19 mouse cellular contexts compared by ENCODE assay signal in genomic region chr5:23427501-23427900, GRCm38 (mm10). TPM values are rescaled to one million over a fixed set of nuclear protein-coding genes. Genes with fewer than 3 reads are reported as not detected.
A peak's percentile ranks its signal among the peaks of the same experiment; 100 is the strongest.
DNase-seq lines count a peak whose midpoint lies in the region; ATAC-seq and TF ChIP-seq lines count a peak whose summit lies in the region.
"Had no signal": no experiment of that assay in that cellular context is flagged by ENCODE, and none has a peak within 500 bp of the region (broad histone marks: within the 10 kb centered on the region; RNA-seq: fewer than 3 reads in every experiment).

No protein-coding gene starts in this region.

- no peaks in the 10 kb centered on the region for H3K9me3 ChIP-seq in hindbrain, embryonic 13.5 days
- no peaks in the 10 kb centered on the region for H3K9me3 ChIP-seq in hindbrain, embryonic 11.5 days (ENCODE audit: control insufficient read depth, low read length)
- H3K9me3 ChIP-seq in midbrain, embryonic 14.5 days (ENCODE audit: control insufficient read depth, low read length) = no peaks in the 10 kb centered on the region
- no peaks in the 10 kb centered on the region for H3K9me3 ChIP-seq in midbrain, postnatal 0 days (ENCODE audit: low read length)
- no peaks in the 10 kb centered on the region for H3K9me3 ChIP-seq in liver, embryonic 13.5 days (replicated peaks)
- H3K9me3 ChIP-seq: embryonic facial prominence, embryonic 10.5 days; heart, embryonic 10.5 days had no signal

- WGBS in hindbrain, embryonic 13.5 days = 57% methylated on average over 1 of the region's 1 CpGs
- 72% methylated on average over 1 of the region's 1 CpGs for WGBS in hindbrain, embryonic 11.5 days
- 34% methylated on average over 1 of the region's 1 CpGs for WGBS in midbrain, embryonic 14.5 days
- WGBS in midbrain, postnatal 0 days = 22% methylated on average over 1 of the region's 1 CpGs
- 13% methylated on average over 1 of the region's 1 CpGs for WGBS in liver, embryonic 13.5 days (ENCODE audit: insufficient replicate concordance)

- TF ChIP-seq CTCF in midbrain, postnatal 0 days (IDR thresholded peaks at IDR 0.05) = no peak

- peaks cover 16% of the 10 kb centered on the region for H3K36me3 ChIP-seq in hindbrain, embryonic 13.5 days
- 0 out of 2 replicates have a peak, but pooled peaks cover 2% of the 10 kb centered on the region for H3K36me3 ChIP-seq in hindbrain, embryonic 11.5 days (ENCODE audit: control insufficient read depth, insufficient read depth, low read length)
- peaks cover 9% of the 10 kb centered on the region; the same call in 1 of the 2 replicates for H3K36me3 ChIP-seq in midbrain, embryonic 14.5 days (ENCODE audit: control insufficient read depth, insufficient read depth, low read length)
- H3K36me3 ChIP-seq in midbrain, postnatal 0 days (ENCODE audit: insufficient read depth, low read length) = 0 out of 2 replicates have a peak, but pooled peaks cover 2% of the 10 kb centered on the region
- H3K36me3 ChIP-seq in liver, embryonic 13.5 days = peaks cover 41% of the 10 kb centered on the region

- H3K27me3 ChIP-seq in hindbrain, embryonic 13.5 days = no peaks in the 10 kb centered on the region
- no peaks in the 10 kb centered on the region for H3K27me3 ChIP-seq in hindbrain, embryonic 11.5 days (ENCODE audit: control insufficient read depth, insufficient read depth, low read length)
- H3K27me3 ChIP-seq in midbrain, embryonic 14.5 days (ENCODE audit: control insufficient read depth, insufficient read depth, low read length) = no peaks in the 10 kb centered on the region
- no peaks in the 10 kb centered on the region for H3K27me3 ChIP-seq in midbrain, postnatal 0 days (ENCODE audit: insufficient read depth, low read length)
- H3K27me3 ChIP-seq in liver, embryonic 13.5 days = no peaks in the 10 kb centered on the region

- H3K4me2 ChIP-seq in hindbrain, embryonic 13.5 days = peak overlapping the region; percentile 19; the same call in 1 of the 2 replicates
- H3K4me2 ChIP-seq in hindbrain, embryonic 11.5 days (replicated peaks; ENCODE audit: low read depth, low read length) = no peak overlapping the region
- H3K4me2 ChIP-seq in midbrain, embryonic 14.5 days (ENCODE audit: low read length) = peak overlapping the region; percentile 94; the same call in 1 of the 2 replicates
- no peak overlapping the region for H3K4me2 ChIP-seq in midbrain, postnatal 0 days (ENCODE audit: low read depth, low read length, poor library complexity, severe bottlenecking)
- peak overlapping the region; percentile 29 for H3K4me2 ChIP-seq in liver, embryonic 13.5 days

- DNase-seq in hindbrain, embryonic 11.5 days (ENCODE audit: low spot score) = no peak
- DNase-seq in midbrain, embryonic 14.5 days = no peak
- no peak for DNase-seq in midbrain, postnatal 0 days (ENCODE audit: low spot score)
- no peak for DNase-seq in liver, embryonic 13.5 days
- no peak for DNase-seq in yolk sac, embryonic 10.5 days (ENCODE audit: low spot score)
- DNase-seq: adrenal gland, adult 2 months; cerebellum, adult 8-10 months; gastrocnemius, postnatal 25 days; heart, postnatal 4 days; kidney, adult 8-10 months; kidney, postnatal 4 days; lung, adult 18-20 months; lung, postnatal 14 days had no signal

- ATAC-seq in hindbrain, embryonic 13.5 days (ENCODE audit: low FRiP score) = no peak
- ATAC-seq in hindbrain, embryonic 11.5 days (ENCODE audit: low FRiP score) = no peak
- no peak for ATAC-seq in midbrain, embryonic 14.5 days (ENCODE audit: low FRiP score, low TSS enrichment)
- ATAC-seq in midbrain, postnatal 0 days (ENCODE audit: low FRiP score) = no peak
- 0 out of 2 replicates have a peak, but pooled peaks have one; percentile 33 for ATAC-seq in liver, embryonic 13.5 days (ENCODE audit: low read depth)
- 0 out of 2 replicates have a peak, but pooled peaks have one; percentile 37 for ATAC-seq in megakaryocyte progenitor cell, adult 5-6 weeks (replicated peaks; ENCODE audit: poor library complexity)
- ATAC-seq: forebrain, embryonic 14.5 days; inflammation-experienced regulatory T-cells, adult 6 months had no signal

- no peak overlapping the region for H3K4me3 ChIP-seq in hindbrain, embryonic 13.5 days
- no peak overlapping the region for H3K4me3 ChIP-seq in hindbrain, embryonic 11.5 days (ENCODE audit: low read depth, low read length)
- no peak overlapping the region for H3K4me3 ChIP-seq in midbrain, embryonic 14.5 days (replicated peaks; ENCODE audit: low read depth, low read length)
- H3K4me3 ChIP-seq in midbrain, postnatal 0 days (ENCODE audit: low read depth, low read length) = no peak overlapping the region
- no peak overlapping the region; the same call in 1 of the 2 replicates for H3K4me3 ChIP-seq in liver, embryonic 13.5 days (replicated peaks)
- H3K4me3 ChIP-seq: embryonic facial prominence, embryonic 10.5 days; heart, embryonic 10.5 days had no signal

- no peak overlapping the region for H3K27ac ChIP-seq in hindbrain, embryonic 13.5 days
- H3K27ac ChIP-seq in hindbrain, embryonic 11.5 days (ENCODE audit: low read depth, low read length) = no peak overlapping the region
- H3K27ac ChIP-seq in midbrain, embryonic 14.5 days (replicated peaks; ENCODE audit: low read depth, low read length) = no peak overlapping the region
- no peak overlapping the region for H3K27ac ChIP-seq in midbrain, postnatal 0 days (ENCODE audit: low read depth, low read length)
- peak overlapping the region; percentile 11; the same call in 1 of the 2 replicates for H3K27ac ChIP-seq in liver, embryonic 13.5 days
- H3K27ac ChIP-seq: embryonic facial prominence, embryonic 10.5 days; heart, embryonic 10.5 days had no signal

- no peak overlapping the region for H3K9ac ChIP-seq in hindbrain, embryonic 13.5 days
- no peak overlapping the region for H3K9ac ChIP-seq in hindbrain, embryonic 11.5 days (ENCODE audit: low read depth, low read length)
- no peak overlapping the region for H3K9ac ChIP-seq in midbrain, embryonic 14.5 days (replicated peaks; ENCODE audit: low read length)
- H3K9ac ChIP-seq in midbrain, postnatal 0 days (replicated peaks; ENCODE audit: low read length, poor library complexity, severe bottlenecking) = no peak overlapping the region
- H3K9ac ChIP-seq in liver, embryonic 13.5 days = no peak overlapping the region

- peaks cover 60% of the 10 kb centered on the region for H3K4me1 ChIP-seq in hindbrain, embryonic 13.5 days (replicated peaks)
- H3K4me1 ChIP-seq in hindbrain, embryonic 11.5 days (replicated peaks; ENCODE audit: control insufficient read depth, insufficient read depth, low read length) = peaks cover 3% of the 10 kb centered on the region
- peaks cover 40% of the 10 kb centered on the region for H3K4me1 ChIP-seq in midbrain, embryonic 14.5 days (ENCODE audit: control insufficient read depth, insufficient read depth, low read length)
- peaks cover 4% of the 10 kb centered on the region for H3K4me1 ChIP-seq in midbrain, postnatal 0 days (ENCODE audit: insufficient read depth, low read length)
- H3K4me1 ChIP-seq in liver, embryonic 13.5 days (replicated peaks) = peaks cover 60% of the 10 kb centered on the region

RNA-seq across cellular contexts. Expression of gene Kmt2e, which starts 6.7 kb away (rescaled TPM):
- 169 and 170 TPM in 2 replicates for polyA plus RNA-seq in hindbrain, embryonic 13.5 days (2015; fragmentation: Nextera tagmentation; extraction: Ambion mirVana)
- 121 and 122 TPM in 2 replicates for polyA plus RNA-seq in hindbrain, embryonic 11.5 days (2014; fragmentation: Nextera tagmentation; extraction: Ambion mirVana)
- 152 and 155 TPM in 2 replicates for polyA plus RNA-seq in midbrain, embryonic 14.5 days (2014; fragmentation: Nextera tagmentation; extraction: Ambion mirVana)
- 49.3 and 66.4 TPM in 2 replicates for total RNA-seq in midbrain, postnatal 0 days (2014; rRNA removed)
- polyA plus RNA-seq in midbrain, postnatal 0 days (2015; fragmentation: Nextera tagmentation; extraction: Ambion mirVana) = 132 and 144 TPM in 2 replicates
- polyA plus RNA-seq in liver, embryonic 13.5 days (2015; fragmentation: Nextera tagmentation; extraction: Ambion mirVana) = 37.1 and 37.9 TPM in 2 replicates
- total RNA-seq in megakaryocyte progenitor cell, adult 5-6 weeks (2015) = 122 and 127 TPM in 2 replicates
- 50.1 and 60.1 TPM in 2 replicates for total RNA-seq in megakaryocyte progenitor cell, adult 5-6 weeks (2017)

Comparison
In these comparisons a context has a peak if more than half of its experiments do, and no peak if none do; other contexts are left out.
1. H3K4me2 ChIP-seq: peak in hindbrain, embryonic 13.5 days (single experiment), midbrain, embryonic 14.5 days (single experiment) and liver, embryonic 13.5 days (single experiment); none in hindbrain, embryonic 11.5 days (single experiment) and midbrain, postnatal 0 days (single experiment).
2. ATAC-seq: peak in liver, embryonic 13.5 days (single experiment) and megakaryocyte progenitor cell, adult 5-6 weeks (single experiment); none in hindbrain, embryonic 13.5 days (single experiment), hindbrain, embryonic 11.5 days (single experiment), midbrain, embryonic 14.5 days (single experiment) and midbrain, postnatal 0 days (single experiment).